Mouse (Mus musculus) lung, embryonic 14.5 days (tissue): ENCODE measurements around the gene Slc15a5. TPM values are rescaled to one million over a fixed set of nuclear protein-coding genes. Genes with fewer than 3 reads are reported as not detected.

ENCODE experiments used
- ATAC-seq: fragments of 200-750 bp; cut with Nextera tagmentation; 2 replicates; pipeline ENCODE4 v1.8.0; 2017; ENCODE audit warnings: mild to moderate bottlenecking, moderate TSS enrichment, moderate library complexity; ENCODE audit not compliant: insufficient read depth
- DNase-seq: peaks from one replicate; pipeline ENCODE4 v3.0.0-alpha.2; 2015
- H3K27ac ChIP-seq: fragments of 300-500 bp; sonication (generic); 2 replicates; pipeline ENCODE4 v1.5.1; 2014; ENCODE audit warnings: low read depth, mild to moderate bottlenecking, moderate library complexity
- H3K27me3 ChIP-seq: fragments of 300-500 bp; sonication (generic); 2 replicates; pipeline ENCODE4 v1.6.1; 2014; ENCODE audit warnings: low read length, control low read depth; ENCODE audit not compliant: insufficient read depth
- H3K36me3 ChIP-seq: fragments of 300-500 bp; sonication (generic); 2 replicates; pipeline ENCODE4 v1.6.1; 2014; ENCODE audit warnings: control low read depth; ENCODE audit not compliant: insufficient read depth
- H3K4me1 ChIP-seq: fragments of 300-500 bp; sonication (generic); 2 replicates; pipeline ENCODE4 v1.6.1; 2014; ENCODE audit warnings: antibody characterized with exemption, control low read depth; ENCODE audit not compliant: insufficient read depth
- H3K4me2 ChIP-seq: fragments of 300-500 bp; sonication (generic); 2 replicates; pipeline ENCODE4 v1.6.1; 2014; ENCODE audit warnings: mild to moderate bottlenecking
- H3K4me3 ChIP-seq: fragments of 300-500 bp; sonication (generic); 2 replicates; pipeline ENCODE4 v1.5.1; 2014; ENCODE audit warnings: low read depth, low read length
- H3K9ac ChIP-seq: fragments of 300-500 bp; sonication (generic); 2 replicates; pipeline ENCODE4 v1.6.1; 2014
- H3K9me3 ChIP-seq: fragments of 300-500 bp; sonication (generic); 2 replicates; pipeline ENCODE4 v1.6.1; 2016; ENCODE audit warnings: low read depth, low read length, control low read depth
- CTCF ChIP-seq: IDR thresholded peaks from 2 replicates; pipeline ENCODE4 v1.5.1; 2016; ENCODE audit warnings: antibody characterized with exemption, low read depth
- WGBS: fragments of 180-500 bp; shearing (Covaris S2); extraction: QIAGEN DNeasy Blood & Tissue Kit; methylation state at CpG from one replicate; pipeline ENCODE4 v1.1.7; 2014; 5-methylcytosine and 5-hydroxymethylcytosine counted together
- polyA plus RNA-seq: library from polyadenylated mRNA; unstranded; fragments of >200 nt; fragmentation: Nextera tagmentation; extraction: Ambion mirVana; gene quantifications from 2 replicates; pipeline ENCODE4 v1.2.1, GENCODE M21; 2014

Slc15a5 gene
- polyA plus RNA-seq, 1 experiment from 2014 or later: not detected

GRCm38 (mm10) chr6:137982195-137982737 lies 97.5 kb downstream of the Slc15a5 start:
- Histone ChIP-seq H3K36me3 (no peaks in the 10 kb centered on the region), H3K9me3 (no peaks in the 10 kb centered on the region), H3K9ac (no peak overlapping the region), H3K27me3 (no peaks in the 10 kb centered on the region), H3K4me1 (no peaks in the 10 kb centered on the region), H3K4me3 (no peak overlapping the region), H3K4me2 (no peak overlapping the region), H3K27ac (no peak overlapping the region)
- no peak for TF ChIP-seq CTCF
- no peak for ATAC-seq
- DNase-seq: no peak
- WGBS: 67% methylated on average over 19 of the region's 19 CpGs

- no peak overlapping the region for H3K4me2 ChIP-seq
- H3K4me1 ChIP-seq: no peaks in the 10 kb centered on the region
- ATAC-seq (0 out of 2 replicates have a peak, but pooled peaks have one; percentile 21), DNase-seq (peak; percentile 20)
- no peaks in the 10 kb centered on the region for H3K36me3 ChIP-seq
- peak; percentile 49 for TF ChIP-seq CTCF
- no peak overlapping the region for H3K9ac ChIP-seq
- no peak overlapping the region for H3K4me3 ChIP-seq
- no peaks in the 10 kb centered on the region for H3K27me3 ChIP-seq
- no peaks in the 10 kb centered on the region for H3K9me3 ChIP-seq
- 67% methylated on average over 10 of the region's 10 CpGs for WGBS
- no peak overlapping the region for H3K27ac ChIP-seq
Observed at GRCm38 (mm10) chr6:137980905-137981696, 98.6 kb downstream of the Slc15a5 start.

GRCm38 (mm10) chr6:137980413-137980812 lies 99.3 kb downstream of the Slc15a5 start:
- Histone ChIP-seq H3K9me3 (no peaks in the 10 kb centered on the region), H3K4me1 (no peaks in the 10 kb centered on the region), H3K27ac (no peak overlapping the region), H3K4me2 (no peak overlapping the region), H3K36me3 (no peaks in the 10 kb centered on the region), H3K4me3 (no peak overlapping the region), H3K27me3 (no peaks in the 10 kb centered on the region), H3K9ac (no peak overlapping the region)
- no peak for TF ChIP-seq CTCF
- 56% methylated on average over 8 of the region's 8 CpGs for WGBS
- ATAC-seq (no peak), DNase-seq (no peak)

GRCm38 (mm10) chr6:137979802-137980201 lies 99.9 kb downstream of the Slc15a5 start:
- TF ChIP-seq CTCF: no peak
- Histone ChIP-seq H3K9ac (no peak overlapping the region), H3K36me3 (no peaks in the 10 kb centered on the region), H3K4me2 (no peak overlapping the region), H3K4me3 (no peak overlapping the region), H3K27ac (no peak overlapping the region), H3K9me3 (no peaks in the 10 kb centered on the region), H3K27me3 (no peaks in the 10 kb centered on the region), H3K4me1 (no peaks in the 10 kb centered on the region)
- whole genome bisulfite sequencing: 81% methylated on average over 12 of the region's 12 CpGs
- ATAC-seq (no peak), DNase-seq (no peak)

- Histone ChIP-seq H3K4me2 (no peak overlapping the region), H3K9ac (no peak overlapping the region), H3K27ac (no peak overlapping the region), H3K9me3 (no peaks in the 10 kb centered on the region), H3K4me3 (no peak overlapping the region), H3K27me3 (no peaks in the 10 kb centered on the region), H3K36me3 (no peaks in the 10 kb centered on the region), H3K4me1 (no peaks in the 10 kb centered on the region)
- TF ChIP-seq CTCF: no peak
- ATAC-seq (no peak), DNase-seq (no peak)
- 93% methylated on average over 3 of the region's 3 CpGs for WGBS
Observed at GRCm38 (mm10) chr6:137976021-137976420, 103.7 kb downstream of the Slc15a5 start.

- no peak for TF ChIP-seq CTCF
- 64% methylated on average over 7 of the region's 7 CpGs for WGBS
- no peak for DNase-seq
Observed at GRCm38 (mm10) chr6:137963703-137964102, 116.0 kb downstream of the Slc15a5 start.

GRCm38 (mm10) chr6:137962836-137963235 lies 116.9 kb downstream of the Slc15a5 start:
- Histone ChIP-seq H3K4me2 (no peak overlapping the region), H3K4me1 (no peaks in the 10 kb centered on the region), H3K27ac (no peak overlapping the region), H3K36me3 (no peaks in the 10 kb centered on the region), H3K4me3 (no peak overlapping the region), H3K9me3 (no peaks in the 10 kb centered on the region), H3K9ac (no peak overlapping the region), H3K27me3 (no peaks in the 10 kb centered on the region)
- WGBS: 57% methylated on average over 4 of the region's 4 CpGs
- ATAC-seq: no peak
- TF ChIP-seq CTCF: no peak
- DNase-seq: no peak

More at GRCm38 (mm10) chr6:137963703-137964102, 116.0 kb downstream of the Slc15a5 start:
- H3K4me1 ChIP-seq: no peaks in the 10 kb centered on the region
- H3K27me3 ChIP-seq: no peaks in the 10 kb centered on the region
- no peak overlapping the region for H3K27ac ChIP-seq
- no peaks in the 10 kb centered on the region for H3K36me3 ChIP-seq
- no peak overlapping the region for H3K4me3 ChIP-seq
- no peak for ATAC-seq
- no peak overlapping the region for H3K4me2 ChIP-seq
- H3K9me3 ChIP-seq: no peaks in the 10 kb centered on the region
- H3K9ac ChIP-seq: no peak overlapping the region
